Mouse (Mus musculus): Measurements from ENCODE around the gene Zfp119b. TPM values are rescaled to one million over a fixed set of nuclear protein-coding genes. Genes with fewer than 3 reads are reported as not detected.

Gene Zfp119b
- polyA plus RNA-seq (2012; rRNA removed; ENCODE audit: low replicate concordance) = 0.11 and 0.57 TPM in 2 replicates

GRCm38 (mm10) chr17:55949400-55949799 is at the start of gene Zfp119b:
Zfp119b (minus strand) TSS chr17:55949500.

GRCm38 (mm10) chr17:55986030-55986961 is 37.0 kb upstream of the Zfp119b start, which contains the start of gene Fsd1:
Fsd1 (plus strand) TSS chr17:55986509.

DNA sequence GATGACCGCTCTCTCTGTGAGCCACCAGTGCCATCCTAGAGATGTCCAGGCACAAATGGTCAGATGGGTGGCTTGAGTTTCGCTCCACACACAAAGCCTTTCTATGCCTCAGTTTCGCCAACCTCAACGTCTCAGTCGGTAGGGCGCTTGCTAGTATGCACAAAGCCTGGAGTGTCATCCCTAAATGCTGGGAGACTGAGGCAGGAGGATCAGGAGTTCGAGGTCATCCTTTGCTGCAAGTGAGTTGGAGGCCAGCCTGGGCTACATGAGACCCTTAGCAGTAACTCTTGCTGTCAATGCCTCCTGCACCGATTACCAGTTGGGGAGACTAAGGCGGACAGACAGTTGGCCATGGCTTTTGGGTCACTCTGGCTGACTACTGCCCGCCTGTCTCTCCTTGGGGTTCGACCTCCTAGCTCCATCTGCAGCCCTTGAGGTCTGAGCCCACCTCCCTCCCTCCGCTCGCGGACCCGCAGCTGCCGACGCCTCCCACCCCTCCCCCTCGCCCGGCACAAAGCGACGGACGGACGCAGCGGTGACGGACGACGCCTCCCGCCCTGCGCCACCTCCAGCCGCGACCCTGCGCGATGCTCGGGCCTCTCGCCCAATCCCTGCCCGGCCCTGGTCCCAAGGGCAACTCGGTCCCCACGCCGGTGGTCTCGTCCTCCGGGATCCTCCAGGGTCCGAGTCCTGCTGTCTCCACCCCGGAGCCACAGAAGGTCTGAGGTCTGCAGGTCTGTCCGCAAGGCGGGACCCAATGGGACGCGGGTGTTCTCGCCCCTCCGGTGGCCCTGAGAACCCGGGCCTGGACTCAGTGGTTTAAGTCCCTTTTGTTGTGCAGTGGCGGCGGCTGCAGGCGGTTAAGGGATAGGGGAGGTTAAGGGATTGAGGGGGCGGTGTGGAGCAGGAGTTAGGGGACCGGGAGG is 20.9 kb upstream of the Zfp119b start, which contains the start of gene Shd:
TSS of gene Shd (plus strand) at position 502 of the 926 bp plus-strand sequence.

GRCm38 (mm10) chr17:55958918-55959728 is 9.8 kb upstream of the Zfp119b start, which contains the start of gene Yju2:
Yju2 (plus strand) TSS chr17:55959099.

DNA sequence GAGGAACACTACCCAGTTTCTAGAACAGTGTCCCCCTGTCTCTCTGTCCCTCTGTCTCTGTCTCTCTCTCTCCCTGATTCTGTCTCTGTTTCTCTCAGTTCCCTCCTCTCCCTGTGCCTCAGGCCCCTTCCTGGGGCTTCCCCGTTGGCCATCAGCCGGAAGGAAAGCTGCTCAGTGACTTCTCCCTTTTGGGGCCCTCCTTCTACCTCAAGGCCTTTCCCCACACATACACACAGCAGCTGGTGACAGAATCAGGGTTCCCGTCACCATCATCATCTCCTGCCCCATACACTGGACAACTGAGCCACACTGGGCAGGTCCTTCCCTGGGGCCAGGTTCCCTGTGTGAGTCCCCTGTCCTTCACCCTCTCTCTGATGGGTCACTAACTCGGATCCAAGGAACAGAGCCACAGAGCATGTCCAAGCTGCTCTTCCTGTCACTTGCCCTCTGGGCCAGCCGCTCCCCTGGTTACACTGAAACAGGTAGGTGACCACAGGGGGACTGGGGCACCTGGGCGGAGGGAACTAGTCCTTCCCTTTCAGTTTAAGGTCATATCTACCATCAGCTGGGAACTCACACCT is 3.2 kb upstream of the Zfp119b start, which contains the start of gene Ebi3:
TSS of gene Ebi3 (plus strand) at position 194 of the 581 bp plus-strand sequence.

Other genes with a start within 250 kb of the Zfp119b start
- 1.7 and 5.9 TPM in 2 replicates for gene Pot1b, start 236.9 kb downstream of the Zfp119b start, polyA plus RNA-seq (2012; rRNA removed; ENCODE audit: low replicate concordance)
- 1.3 and 3.4 TPM in 2 replicates for gene Adgre4, start 199.5 kb downstream of the Zfp119b start, polyA plus RNA-seq (2012; rRNA removed; ENCODE audit: low replicate concordance)
- gene Zfp119a, start 70.6 kb downstream of the Zfp119b start, polyA plus RNA-seq (2012; rRNA removed; ENCODE audit: low replicate concordance) = 0.10 and 0.68 TPM in 2 replicates
- 0.65 and 1.2 TPM in 2 replicates for gene Zfp959, start 57.4 kb downstream of the Zfp119b start, polyA plus RNA-seq (2012; rRNA removed; ENCODE audit: low replicate concordance)
- gene Ebi3, start 3.1 kb upstream of the Zfp119b start, polyA plus RNA-seq (2012; rRNA removed; ENCODE audit: low replicate concordance) = 23.6 and 33.9 TPM in 2 replicates
- gene Yju2, start 9.6 kb upstream of the Zfp119b start, polyA plus RNA-seq (2012; rRNA removed; ENCODE audit: low replicate concordance) = 5.2 and 7.6 TPM in 2 replicates
- gene Shd, start 21.0 kb upstream of the Zfp119b start, polyA plus RNA-seq (2012; rRNA removed; ENCODE audit: low replicate concordance) = 1.2 and 1.6 TPM in 2 replicates
- gene Fsd1, start 37.0 kb upstream of the Zfp119b start, polyA plus RNA-seq (2012; rRNA removed; ENCODE audit: low replicate concordance) = 0.40 and 0.85 TPM in 2 replicates
- gene Stap2, start 56.1 kb upstream of the Zfp119b start, polyA plus RNA-seq (2012; rRNA removed; ENCODE audit: low replicate concordance) = 40.2 and 48.1 TPM in 2 replicates
- gene Mpnd, start 56.2 kb upstream of the Zfp119b start, polyA plus RNA-seq (2012; rRNA removed; ENCODE audit: low replicate concordance) = 129 and 143 TPM in 2 replicates
- 97.9 and 107 TPM in 2 replicates for gene Sh3gl1, start 87.1 kb upstream of the Zfp119b start, polyA plus RNA-seq (2012; rRNA removed; ENCODE audit: low replicate concordance)
- 1.5 and 2.4 TPM in 2 replicates for gene Chaf1a, start 90.9 kb upstream of the Zfp119b start, polyA plus RNA-seq (2012; rRNA removed; ENCODE audit: low replicate concordance)
- gene Ubxn6, start 125.5 kb upstream of the Zfp119b start, polyA plus RNA-seq (2012; rRNA removed; ENCODE audit: low replicate concordance) = 66.4 and 86.9 TPM in 2 replicates
- gene Hdgfl2, start 130.1 kb upstream of the Zfp119b start, polyA plus RNA-seq (2012; rRNA removed; ENCODE audit: low replicate concordance) = 32.3 and 44.8 TPM in 2 replicates
- 524 and 611 TPM in 2 replicates for gene Plin4, start 160.3 kb upstream of the Zfp119b start, polyA plus RNA-seq (2012; rRNA removed; ENCODE audit: low replicate concordance)
- 21.3 and 28.0 TPM in 2 replicates for gene Plin5, start 168.1 kb upstream of the Zfp119b start, polyA plus RNA-seq (2012; rRNA removed; ENCODE audit: low replicate concordance)
- 252 and 470 TPM in 2 replicates for gene Lrg1, start 172.5 kb upstream of the Zfp119b start, polyA plus RNA-seq (2012; rRNA removed; ENCODE audit: low replicate concordance)
- 11.2 and 35.0 TPM in 2 replicates for gene Sema6b, start 190.8 kb upstream of the Zfp119b start, polyA plus RNA-seq (2012; rRNA removed; ENCODE audit: low replicate concordance)
- 10.9 and 13.6 TPM in 2 replicates for gene Tnfaip8l1, start 213.0 kb upstream of the Zfp119b start, polyA plus RNA-seq (2012; rRNA removed; ENCODE audit: low replicate concordance)
- 52.0 and 64.7 TPM in 2 replicates for gene Mydgf, start 234.4 kb upstream of the Zfp119b start, polyA plus RNA-seq (2012; rRNA removed; ENCODE audit: low replicate concordance)

Measured in mammary gland, adult 2 months (tissue).